Mouse (Mus musculus): Measurements from ENCODE around the gene Iffo1.

DNA sequence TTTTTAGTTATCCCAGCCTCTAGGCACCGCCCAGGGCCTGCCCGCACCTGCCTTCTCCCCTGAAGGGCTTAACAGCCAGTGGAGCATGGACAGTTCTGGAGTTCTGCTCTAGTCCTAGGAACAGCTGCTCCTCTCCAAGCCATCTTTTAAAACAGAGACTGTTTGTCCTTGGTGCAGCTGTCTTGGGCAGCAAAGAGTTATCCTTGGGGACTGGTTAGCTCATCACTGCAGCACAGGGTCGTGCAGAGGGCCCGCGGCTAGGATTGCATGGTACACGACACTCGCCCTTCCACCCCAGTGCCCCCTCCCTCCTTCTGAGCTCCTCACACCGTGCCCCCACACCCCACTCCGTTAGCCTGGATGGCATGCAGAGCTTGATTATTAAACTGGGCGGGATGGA lies 2.3 kb downstream of the Iffo1 start:
- TF ChIP-seq POLR2A (IDR thresholded peaks at IDR 0.05; ENCODE audit: borderline replicate concordance, insufficient read depth, low read length) (no peak), CTCF (IDR thresholded peaks at IDR 0.05; ENCODE audit: borderline replicate concordance, insufficient read depth, low read depth, low read length) (no peak)

Data from cerebellum, adult 2 months (tissue).